Mouse (Mus musculus): ENCODE results near the gene Xbp1.

DNA sequence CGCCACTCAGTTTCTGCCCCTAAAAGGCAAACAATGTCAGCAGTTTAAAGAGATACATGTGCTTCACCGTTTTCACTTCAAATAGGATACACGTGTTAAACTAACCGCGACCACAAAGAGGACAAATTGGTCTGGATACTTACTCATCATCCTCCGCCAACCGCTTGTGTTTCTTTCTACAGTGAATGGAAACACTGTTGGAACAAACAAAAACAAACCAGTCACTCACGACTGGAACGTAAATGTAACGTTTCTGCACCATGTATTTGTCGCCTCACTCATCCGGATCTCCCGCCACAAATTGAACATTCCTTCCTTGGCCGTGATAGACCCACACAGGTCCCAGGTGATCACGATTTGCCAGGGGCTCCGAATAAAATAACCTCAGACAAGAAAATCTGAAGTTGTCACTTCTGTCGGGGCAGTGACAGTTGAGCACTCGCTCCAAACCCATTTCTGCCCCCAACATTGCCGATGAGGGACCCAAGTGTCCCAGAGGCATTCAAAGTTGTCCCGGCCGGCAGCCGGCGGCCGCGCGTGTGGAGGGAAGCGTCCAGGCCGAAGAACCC is 20.9 kb downstream of the Xbp1 start:
- no peak for TF ChIP-seq FOSL1 (IDR thresholded peaks at IDR 0.05; ENCODE audit: insufficient read depth, low read length, poor library complexity, severe bottlenecking)
- TF ChIP-seq CTCF (IDR thresholded peaks at IDR 0.05; ENCODE audit: control insufficient read depth, insufficient read depth, insufficient read length) = no peak
- TF ChIP-seq MYOD1 (IDR thresholded peaks at IDR 0.05; ENCODE audit: control insufficient read depth, insufficient read length, low read depth) = no peak
